Mouse (Mus musculus): ENCODE measurements around the gene Trim16. TPM values are rescaled to one million over a fixed set of nuclear protein-coding genes. Genes with fewer than 3 reads are reported as not detected.

Trim16 gene
- polyA plus RNA-seq, 1 experiment from 2014 or later, result 26.1 TPM

- H3K4me1 ChIP-seq, result peaks cover 24% of the 10 kb centered on the region
- no peak for ATAC-seq (ENCODE audit: insufficient number of reproducible peaks, low FRiP score, low TSS enrichment, low read depth)
- no peak overlapping the region for H3K27ac ChIP-seq
- no peaks in the 10 kb centered on the region for H3K9me3 ChIP-seq
- H3K36me3 ChIP-seq, result no peaks in the 10 kb centered on the region
- H3K9ac ChIP-seq, result no peak overlapping the region
- no peak overlapping the region for H3K4me3 ChIP-seq
- 46% methylated on average over 6 of the region's 6 CpGs for whole genome bisulfite sequencing
- no peak overlapping the region for H3K4me2 ChIP-seq
- H3K27me3 ChIP-seq, result no peaks in the 10 kb centered on the region
Observed at GRCm38 (mm10) chr11:62816591-62816990, 3.4 kb upstream of the Trim16 start.

- no peak overlapping the region for H3K9ac ChIP-seq
- H3K4me3 ChIP-seq, result no peak overlapping the region
- WGBS, result 89% methylated on average over 8 of the region's 8 CpGs
- no peak overlapping the region for H3K27ac ChIP-seq
- no peaks in the 10 kb centered on the region for H3K36me3 ChIP-seq
- ATAC-seq (ENCODE audit: insufficient number of reproducible peaks, low FRiP score, low TSS enrichment, low read depth), result no peak
- H3K4me2 ChIP-seq, result peak overlapping the region; percentile 64; the same call in 1 of the 2 replicates
- H3K27me3 ChIP-seq, result no peaks in the 10 kb centered on the region
- no peaks in the 10 kb centered on the region for H3K9me3 ChIP-seq
- H3K4me1 ChIP-seq, result peaks cover 38% of the 10 kb centered on the region
Observed at GRCm38 (mm10) chr11:62819059-62819686, 858 bp upstream of the Trim16 start.

- Histone ChIP-seq H3K4me1 (peaks cover 48% of the 10 kb centered on the region), H3K27me3 (no peaks in the 10 kb centered on the region), H3K27ac (peak overlapping the region; percentile 85), H3K4me3 (peak overlapping the region; percentile 49), H3K9ac (peak overlapping the region; percentile 18), H3K9me3 (no peaks in the 10 kb centered on the region), H3K4me2 (peak overlapping the region; percentile 64), H3K36me3 (no peaks in the 10 kb centered on the region)
- ATAC-seq (ENCODE audit: insufficient number of reproducible peaks, low FRiP score, low TSS enrichment, low read depth), result 0 out of 2 replicates have a peak, but pooled peaks have one; percentile 2
- 7% methylated on average over 16 of the region's 16 CpGs for WGBS
Observed at GRCm38 (mm10) chr11:62820661-62821437, 818 bp downstream of the Trim16 start.

- no peak for ATAC-seq (ENCODE audit: insufficient number of reproducible peaks, low FRiP score, low TSS enrichment, low read depth)
- no peak overlapping the region for H3K9ac ChIP-seq
- peak overlapping the region; percentile 43; the same call in 1 of the 2 replicates for H3K27ac ChIP-seq
- no peaks in the 10 kb centered on the region for H3K36me3 ChIP-seq
- H3K9me3 ChIP-seq, result no peaks in the 10 kb centered on the region
- H3K4me1 ChIP-seq, result peaks cover 54% of the 10 kb centered on the region
- WGBS, result 50% methylated on average over 5 of the region's 5 CpGs
- peak overlapping the region; percentile 31 for H3K4me3 ChIP-seq
- peak overlapping the region; percentile 39 for H3K4me2 ChIP-seq
- no peaks in the 10 kb centered on the region for H3K27me3 ChIP-seq
Observed at GRCm38 (mm10) chr11:62821893-62822292, 1.9 kb downstream of the Trim16 start.

- Histone ChIP-seq H3K27me3 (no peaks in the 10 kb centered on the region), H3K36me3 (no peaks in the 10 kb centered on the region), H3K4me1 (peaks cover 52% of the 10 kb centered on the region), H3K4me2 (no peak overlapping the region), H3K9me3 (no peaks in the 10 kb centered on the region), H3K9ac (no peak overlapping the region), H3K27ac (0 out of 2 replicates have a peak overlapping the region, but pooled peaks have one; percentile 34), H3K4me3 (no peak overlapping the region)
- WGBS, result 37% methylated on average over 7 of the region's 7 CpGs
- ATAC-seq (ENCODE audit: insufficient number of reproducible peaks, low FRiP score, low TSS enrichment, low read depth), result no peak
Observed at GRCm38 (mm10) chr11:62824211-62824610, 4.2 kb downstream of the Trim16 start.

GRCm38 (mm10) chr11:62825222-62826105, 5.4 kb downstream of the Trim16 start:
- no peaks in the 10 kb centered on the region for H3K27me3 ChIP-seq
- 72% methylated on average over 9 of the region's 9 CpGs for WGBS
- H3K9ac ChIP-seq, result no peak overlapping the region
- no peaks in the 10 kb centered on the region for H3K9me3 ChIP-seq
- peaks cover 4% of the 10 kb centered on the region; the same call in 1 of the 2 replicates for H3K36me3 ChIP-seq
- peak overlapping the region; percentile 47 for H3K27ac ChIP-seq
- 0 out of 2 replicates have a peak, but pooled peaks have one; percentile 17 for ATAC-seq (ENCODE audit: insufficient number of reproducible peaks, low FRiP score, low TSS enrichment, low read depth)
- H3K4me1 ChIP-seq, result peaks cover 40% of the 10 kb centered on the region
- H3K4me2 ChIP-seq, result no peak overlapping the region
- H3K4me3 ChIP-seq, result no peak overlapping the region

GRCm38 (mm10) chr11:62826106-62826733, 6.2 kb downstream of the Trim16 start:
- H3K4me3 ChIP-seq, result no peak overlapping the region
- H3K36me3 ChIP-seq, result peaks cover 9% of the 10 kb centered on the region; the same call in 1 of the 2 replicates
- H3K4me2 ChIP-seq, result no peak overlapping the region
- no peak overlapping the region for H3K9ac ChIP-seq
- 30% methylated on average over 6 of the region's 6 CpGs for WGBS
- H3K4me1 ChIP-seq, result peaks cover 33% of the 10 kb centered on the region
- peak overlapping the region; percentile 47; the same call in 1 of the 2 replicates for H3K27ac ChIP-seq
- no peak for ATAC-seq (ENCODE audit: insufficient number of reproducible peaks, low FRiP score, low TSS enrichment, low read depth)
- H3K9me3 ChIP-seq, result no peaks in the 10 kb centered on the region
- H3K27me3 ChIP-seq, result no peaks in the 10 kb centered on the region

GRCm38 (mm10) chr11:62827135-62827534, 7.1 kb downstream of the Trim16 start:
- ATAC-seq (ENCODE audit: insufficient number of reproducible peaks, low FRiP score, low TSS enrichment, low read depth), result no peak
- H3K4me2 ChIP-seq, result no peak overlapping the region
- H3K9ac ChIP-seq, result no peak overlapping the region
- 93% methylated on average over 4 of the region's 4 CpGs for WGBS
- no peak overlapping the region for H3K27ac ChIP-seq
- H3K36me3 ChIP-seq, result peaks cover 18% of the 10 kb centered on the region; the same call in 1 of the 2 replicates
- H3K27me3 ChIP-seq, result no peaks in the 10 kb centered on the region
- no peak overlapping the region for H3K4me3 ChIP-seq
- peaks cover 28% of the 10 kb centered on the region for H3K4me1 ChIP-seq
- no peaks in the 10 kb centered on the region for H3K9me3 ChIP-seq

GRCm38 (mm10) chr11:62827911-62828310, 7.9 kb downstream of the Trim16 start:
- Histone ChIP-seq H3K27me3 (no peaks in the 10 kb centered on the region), H3K4me3 (no peak overlapping the region), H3K27ac (no peak overlapping the region), H3K36me3 (peaks cover 24% of the 10 kb centered on the region; the same call in 1 of the 2 replicates), H3K4me1 (peaks cover 24% of the 10 kb centered on the region), H3K9ac (no peak overlapping the region), H3K4me2 (no peak overlapping the region), H3K9me3 (no peaks in the 10 kb centered on the region)
- ATAC-seq (ENCODE audit: insufficient number of reproducible peaks, low FRiP score, low TSS enrichment, low read depth), result no peak
- 82% methylated on average over 3 of the region's 3 CpGs for WGBS

- no peaks in the 10 kb centered on the region for H3K27me3 ChIP-seq
- H3K4me1 ChIP-seq, result 0 out of 2 replicates have a peak, but pooled peaks cover 11% of the 10 kb centered on the region
- H3K36me3 ChIP-seq, result peaks cover 38% of the 10 kb centered on the region; the same call in 1 of the 2 replicates
- no peaks in the 10 kb centered on the region for H3K9me3 ChIP-seq
- no peak overlapping the region for H3K4me2 ChIP-seq
- no peak overlapping the region for H3K9ac ChIP-seq
- H3K27ac ChIP-seq, result no peak overlapping the region
- WGBS, result 84% methylated on average over 2 of the region's 2 CpGs
- no peak overlapping the region for H3K4me3 ChIP-seq
- no peak for ATAC-seq (ENCODE audit: insufficient number of reproducible peaks, low FRiP score, low TSS enrichment, low read depth)
Observed at GRCm38 (mm10) chr11:62830387-62830786, 10.4 kb downstream of the Trim16 start.

- no peak overlapping the region for H3K9ac ChIP-seq
- H3K36me3 ChIP-seq, result peaks cover 48% of the 10 kb centered on the region
- no peak overlapping the region for H3K27ac ChIP-seq
- no peaks in the 10 kb centered on the region for H3K27me3 ChIP-seq
- H3K9me3 ChIP-seq, result no peaks in the 10 kb centered on the region
- H3K4me3 ChIP-seq, result no peak overlapping the region
- no peak overlapping the region for H3K4me2 ChIP-seq
- ATAC-seq (ENCODE audit: insufficient number of reproducible peaks, low FRiP score, low TSS enrichment, low read depth), result no peak
- H3K4me1 ChIP-seq, result no peaks in the 10 kb centered on the region
Observed at GRCm38 (mm10) chr11:62831906-62832305, 11.9 kb downstream of the Trim16 start.

All from limb, embryonic 15.5 days (tissue).